Mouse (Mus musculus): Measurements from ENCODE around the gene Hist1h1c. TPM values are rescaled to one million over a fixed set of nuclear protein-coding genes. Genes with fewer than 3 reads are reported as not detected.

The Hist1h1c gene
- polyA plus RNA-seq, 1 experiment from 2014 or later = 21.4 TPM

DNA sequence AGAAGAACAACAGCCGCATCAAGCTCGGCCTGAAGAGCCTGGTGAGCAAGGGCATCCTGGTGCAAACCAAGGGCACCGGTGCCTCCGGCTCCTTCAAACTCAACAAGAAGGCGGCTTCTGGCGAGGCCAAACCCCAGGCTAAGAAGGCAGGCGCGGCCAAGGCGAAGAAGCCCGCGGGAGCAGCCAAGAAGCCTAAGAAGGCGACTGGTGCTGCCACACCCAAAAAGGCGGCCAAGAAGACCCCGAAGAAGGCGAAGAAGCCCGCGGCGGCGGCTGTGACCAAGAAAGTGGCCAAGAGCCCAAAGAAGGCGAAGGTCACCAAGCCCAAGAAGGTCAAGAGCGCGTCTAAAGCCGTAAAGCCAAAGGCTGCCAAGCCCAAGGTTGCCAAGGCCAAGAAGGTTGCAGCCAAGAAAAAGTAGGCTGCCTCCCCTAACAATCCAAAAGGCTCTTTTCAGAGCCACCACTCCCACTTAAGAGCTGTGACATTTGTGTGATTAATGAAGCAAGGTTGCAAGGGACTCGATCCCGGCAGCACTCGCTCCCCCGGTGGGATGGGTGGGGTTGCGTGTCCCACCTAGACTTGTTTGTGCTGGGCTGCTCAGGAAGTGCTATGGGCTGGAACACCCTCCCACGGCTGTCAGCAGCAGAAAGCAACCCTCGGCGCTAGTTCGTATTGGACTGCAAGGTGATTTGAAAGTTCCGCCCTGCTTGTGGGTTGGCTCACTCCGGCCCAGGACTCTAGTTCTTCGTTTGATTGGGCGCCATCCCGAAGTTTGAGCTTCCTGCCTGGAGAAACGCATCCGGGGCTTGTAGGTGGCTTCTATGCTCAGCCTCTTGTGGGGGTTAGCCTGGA is 687 bp downstream of the Hist1h1c start:
- Histone ChIP-seq H3K9ac (replicated peaks) (peak overlapping the region; percentile 89), H3K4me1 (replicated peaks) (peaks cover 14% of the 10 kb centered on the region), H3K4me3 (replicated peaks) (peak overlapping the region; percentile 59), H3K27me3 (no peaks in the 10 kb centered on the region), H3K4me2 (peak overlapping the region; percentile 86), H3K27ac (peak overlapping the region; percentile 99), H3K36me3 (no peaks in the 10 kb centered on the region), H3K9me3 (no peaks in the 10 kb centered on the region)
- WGBS = under 1% methylated on average over 39 of the region's 39 CpGs
- peak; percentile 92 for ATAC-seq (ENCODE audit: insufficient number of reproducible peaks, insufficient read depth, low FRiP score, low TSS enrichment, low read depth)

- Histone ChIP-seq H3K4me3 (replicated peaks) (peak overlapping the region; percentile 59), H3K36me3 (no peaks in the 10 kb centered on the region), H3K9me3 (no peaks in the 10 kb centered on the region), H3K27me3 (no peaks in the 10 kb centered on the region), H3K27ac (peak overlapping the region; percentile 99), H3K4me1 (replicated peaks) (peaks cover 18% of the 10 kb centered on the region), H3K9ac (replicated peaks) (peak overlapping the region; percentile 89), H3K4me2 (peak overlapping the region; percentile 86)
- 2% methylated on average over 14 of the region's 14 CpGs for WGBS
- ATAC-seq (ENCODE audit: insufficient number of reproducible peaks, insufficient read depth, low FRiP score, low TSS enrichment, low read depth) = no peak
Measured at GRCm38 (mm10) chr13:23739922-23740252, 1.3 kb downstream of the Hist1h1c start.

GRCm38 (mm10) chr13:23740256-23740840 is 1.7 kb downstream of the Hist1h1c start:
- H3K27me3 ChIP-seq = no peaks in the 10 kb centered on the region
- no peaks in the 10 kb centered on the region for H3K36me3 ChIP-seq
- H3K9ac ChIP-seq (replicated peaks) = peak overlapping the region; percentile 89
- H3K4me1 ChIP-seq (replicated peaks) = peaks cover 18% of the 10 kb centered on the region
- H3K4me2 ChIP-seq = peak overlapping the region; percentile 86
- ATAC-seq (ENCODE audit: insufficient number of reproducible peaks, insufficient read depth, low FRiP score, low TSS enrichment, low read depth) = no peak
- peak overlapping the region; percentile 59 for H3K4me3 ChIP-seq (replicated peaks)
- H3K9me3 ChIP-seq = no peaks in the 10 kb centered on the region
- 36% methylated on average over 13 of the region's 13 CpGs for WGBS
- peak overlapping the region; percentile 99 for H3K27ac ChIP-seq

- Histone ChIP-seq H3K4me1 (replicated peaks) (peaks cover 18% of the 10 kb centered on the region), H3K9me3 (no peaks in the 10 kb centered on the region), H3K36me3 (no peaks in the 10 kb centered on the region), H3K27me3 (no peaks in the 10 kb centered on the region), H3K4me3 (replicated peaks) (peak overlapping the region; percentile 59), H3K4me2 (peak overlapping the region; percentile 86), H3K9ac (replicated peaks) (peak overlapping the region; percentile 89), H3K27ac (peak overlapping the region; percentile 99)
- WGBS = 65% methylated on average over 5 of the region's 5 CpGs
- no peak for ATAC-seq (ENCODE audit: insufficient number of reproducible peaks, insufficient read depth, low FRiP score, low TSS enrichment, low read depth)
Measured at GRCm38 (mm10) chr13:23740910-23741309, 2.3 kb downstream of the Hist1h1c start.

- Histone ChIP-seq H3K36me3 (no peaks in the 10 kb centered on the region), H3K27ac (no peak overlapping the region), H3K4me1 (replicated peaks) (peaks cover 18% of the 10 kb centered on the region), H3K9ac (replicated peaks) (no peak overlapping the region), H3K9me3 (no peaks in the 10 kb centered on the region), H3K4me2 (no peak overlapping the region), H3K4me3 (replicated peaks) (no peak overlapping the region), H3K27me3 (no peaks in the 10 kb centered on the region)
- ATAC-seq (ENCODE audit: insufficient number of reproducible peaks, insufficient read depth, low FRiP score, low TSS enrichment, low read depth) = no peak
Measured at GRCm38 (mm10) chr13:23742007-23742406, 3.4 kb downstream of the Hist1h1c start.

DNA sequence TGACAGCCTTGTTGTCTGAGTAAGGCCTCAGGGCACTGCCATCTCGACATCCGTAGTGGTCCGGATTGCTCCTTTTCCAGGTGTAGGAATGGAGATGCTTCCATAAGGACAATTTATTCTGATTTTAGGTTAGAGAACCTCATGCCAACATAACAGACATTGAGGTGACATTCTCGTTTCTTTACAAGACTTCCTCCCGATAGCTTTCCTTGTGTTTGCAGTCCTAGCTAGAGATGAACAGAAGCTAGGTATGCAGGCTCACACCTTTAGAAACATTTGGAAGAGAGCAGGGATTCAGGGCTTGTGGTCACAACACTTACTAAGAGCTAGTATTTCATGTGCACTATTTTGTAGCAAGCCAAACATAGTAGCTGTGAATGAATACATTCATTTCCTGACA is 4.6 kb downstream of the Hist1h1c start:
- Histone ChIP-seq H3K4me1 (replicated peaks) (peaks cover 29% of the 10 kb centered on the region), H3K9ac (replicated peaks) (no peak overlapping the region), H3K27me3 (no peaks in the 10 kb centered on the region), H3K9me3 (no peaks in the 10 kb centered on the region), H3K27ac (peak overlapping the region; percentile 66), H3K4me3 (replicated peaks) (no peak overlapping the region), H3K4me2 (no peak overlapping the region), H3K36me3 (no peaks in the 10 kb centered on the region)
- 83% methylated on average over 5 of the region's 5 CpGs for WGBS
- no peak for ATAC-seq (ENCODE audit: insufficient number of reproducible peaks, insufficient read depth, low FRiP score, low TSS enrichment, low read depth)

DNA sequence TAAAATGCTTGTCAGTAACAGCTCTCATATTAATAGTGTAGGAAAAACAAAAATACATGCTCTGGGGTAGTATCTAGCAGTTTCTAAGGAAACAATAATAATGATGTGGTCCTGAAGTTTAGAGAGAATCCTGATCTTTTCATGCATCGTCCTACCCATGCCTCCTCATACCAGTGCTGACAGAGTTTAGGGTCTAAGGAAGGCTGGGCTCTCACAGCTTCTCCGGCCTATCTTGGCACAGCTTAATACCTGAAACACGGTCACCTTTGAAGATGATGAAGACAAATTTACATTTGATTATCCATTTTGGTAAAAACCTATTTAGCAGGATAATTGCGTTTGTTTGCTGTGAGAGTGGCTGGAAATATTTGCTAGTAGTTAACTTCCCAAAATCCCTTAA is 5.4 kb downstream of the Hist1h1c start:
- Histone ChIP-seq H3K36me3 (no peaks in the 10 kb centered on the region), H3K9me3 (no peaks in the 10 kb centered on the region), H3K9ac (replicated peaks) (peak overlapping the region; percentile 61; the same call in 1 of the 2 replicates), H3K27me3 (no peaks in the 10 kb centered on the region), H3K4me1 (replicated peaks) (peaks cover 34% of the 10 kb centered on the region), H3K27ac (peak overlapping the region; percentile 99), H3K4me3 (replicated peaks) (peak overlapping the region; percentile 43), H3K4me2 (peak overlapping the region; percentile 66)
- WGBS = 42% methylated on average over 4 of the region's 4 CpGs
- ATAC-seq (ENCODE audit: insufficient number of reproducible peaks, insufficient read depth, low FRiP score, low TSS enrichment, low read depth) = no peak

- Histone ChIP-seq H3K27me3 (no peaks in the 10 kb centered on the region), H3K4me3 (replicated peaks) (peak overlapping the region; percentile 43), H3K4me1 (replicated peaks) (peaks cover 34% of the 10 kb centered on the region), H3K36me3 (no peaks in the 10 kb centered on the region), H3K4me2 (peak overlapping the region; percentile 66), H3K27ac (peak overlapping the region; percentile 99), H3K9me3 (no peaks in the 10 kb centered on the region), H3K9ac (replicated peaks) (peak overlapping the region; percentile 61)
- no peak for ATAC-seq (ENCODE audit: insufficient number of reproducible peaks, insufficient read depth, low FRiP score, low TSS enrichment, low read depth)
- under 1% methylated on average over 16 of the region's 36 CpGs for WGBS
Measured at GRCm38 (mm10) chr13:23744421-23745380, 6.1 kb downstream of the Hist1h1c start.

GRCm38 (mm10) chr13:23745381-23746161 is 7.0 kb downstream of the Hist1h1c start, which contains the start of gene Hist1h3c:
TSS of gene Hist1h3c (minus strand) at chr13:23745602.
- H3K36me3 ChIP-seq = no peaks in the 10 kb centered on the region
- under 1% methylated on average over 26 of the region's 28 CpGs for WGBS

More at GRCm38 (mm10) chr13:23745381-23746161, 7.0 kb downstream of the Hist1h1c start, which contains the start of gene Hist1h3c:
- H3K4me3 ChIP-seq (replicated peaks) = peak within 1 kb of the TSS; percentile 43
- H3K9ac ChIP-seq (replicated peaks) = peak within 1 kb of the TSS; percentile 69
- H3K4me2 ChIP-seq = peak within 1 kb of the TSS; percentile 66
- no peaks in the 10 kb centered on the region for H3K27me3 ChIP-seq
- peak; percentile 76 for ATAC-seq (ENCODE audit: insufficient number of reproducible peaks, insufficient read depth, low FRiP score, low TSS enrichment, low read depth)
- H3K27ac ChIP-seq = peak within 1 kb of the TSS; percentile 99
- H3K4me1 ChIP-seq (replicated peaks) = peaks cover 29% of the 10 kb centered on the region
- H3K9me3 ChIP-seq = no peaks in the 10 kb centered on the region

Data from limb, embryonic 12.5 days (tissue).